Mouse (Mus musculus): Measurements from ENCODE around the gene Gm11444.

Gene Gm11444

GRCm38 (mm10) chr11:85850233-85850632, at the start of gene Gm11444:
Gm11444 (minus strand) TSS chr11:85850333.
- DNase-seq, result no peak

GRCm38 (mm10) chr11:85896335-85896985, 46.3 kb upstream of the Gm11444 start:
- no peak for DNase-seq

GRCm38 (mm10) chr11:85894731-85895545, 44.8 kb upstream of the Gm11444 start:
- no peak for DNase-seq

- DNase-seq, result no peak
Measured at GRCm38 (mm10) chr11:85894136-85894530, 44.0 kb upstream of the Gm11444 start.

- DNase-seq, result no peak
Measured at GRCm38 (mm10) chr11:85893400-85894135, 43.4 kb upstream of the Gm11444 start.

GRCm38 (mm10) chr11:85892771-85893170, 42.6 kb upstream of the Gm11444 start:
- no peak for DNase-seq

GRCm38 (mm10) chr11:85891692-85892040, 41.5 kb upstream of the Gm11444 start:
- no peak for DNase-seq

- DNase-seq, result no peak
Measured at GRCm38 (mm10) chr11:85891010-85891691, 41.0 kb upstream of the Gm11444 start.

GRCm38 (mm10) chr11:85890563-85890845, 40.4 kb upstream of the Gm11444 start:
- no peak for DNase-seq

- DNase-seq, result no peak
Measured at GRCm38 (mm10) chr11:85889730-85890562, 39.8 kb upstream of the Gm11444 start.

- no peak for DNase-seq
Measured at GRCm38 (mm10) chr11:85889056-85889729, 39.1 kb upstream of the Gm11444 start.

GRCm38 (mm10) chr11:85888451-85888961, 38.4 kb upstream of the Gm11444 start:
- no peak for DNase-seq

- DNase-seq, result no peak
Measured at GRCm38 (mm10) chr11:85887801-85888450, 37.8 kb upstream of the Gm11444 start.

- DNase-seq, result no peak
Measured at GRCm38 (mm10) chr11:85887273-85887672, 37.1 kb upstream of the Gm11444 start.

GRCm38 (mm10) chr11:85886429-85886785, 36.3 kb upstream of the Gm11444 start:
- DNase-seq, result no peak

GRCm38 (mm10) chr11:85885665-85886428, 35.7 kb upstream of the Gm11444 start, which contains the start of gene Tbx4:
Tbx4 (plus strand) TSS chr11:85886422.
- DNase-seq, result no peak

GRCm38 (mm10) chr11:85884498-85884897, 34.4 kb upstream of the Gm11444 start:
- no peak for DNase-seq

GRCm38 (mm10) chr11:85876059-85876788, 26.1 kb upstream of the Gm11444 start:
- no peak for DNase-seq

- DNase-seq, result no peak
Measured at GRCm38 (mm10) chr11:85864363-85864762, 14.2 kb upstream of the Gm11444 start.
